Mouse (Mus musculus) urinary bladder, postnatal 4 days (tissue): Measurements from ENCODE around the gene Jag1.

Experiments used
- DNase-seq, 2 experiments: peaks; one replicate each; pipeline ENCODE4 v3.0.0; 2021 to 2022; ENCODE audit warnings: low spot score in 2 of 2

The Jag1 gene

GRCm38 (mm10) chr2:137116025-137116674, at the start of gene Jag1:
Gene Jag1 (minus strand): TSS chr2:137116644.
- peak in 1 of 2 experiments; percentile 62 for DNase-seq

DNA sequence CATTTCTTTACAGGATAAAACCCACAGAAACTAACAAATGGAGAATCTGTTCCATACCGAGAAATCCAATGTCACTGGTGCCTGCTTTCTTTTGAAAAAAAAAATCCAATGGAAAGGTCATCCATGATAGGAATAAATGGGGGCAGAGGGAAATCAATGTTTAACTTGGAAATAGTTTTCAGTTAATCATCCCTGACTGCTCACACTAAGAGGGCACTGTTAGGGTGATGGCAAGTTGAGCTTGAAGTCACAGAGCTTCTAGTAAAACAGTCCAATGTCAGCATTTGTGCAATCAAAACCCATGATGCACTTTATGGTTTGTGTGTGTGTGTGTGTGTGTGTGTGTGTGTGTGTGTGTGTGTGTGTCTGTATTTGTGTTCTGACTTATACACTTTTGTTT, 39.6 kb upstream of the Jag1 start:
- no peak for DNase-seq

DNA sequence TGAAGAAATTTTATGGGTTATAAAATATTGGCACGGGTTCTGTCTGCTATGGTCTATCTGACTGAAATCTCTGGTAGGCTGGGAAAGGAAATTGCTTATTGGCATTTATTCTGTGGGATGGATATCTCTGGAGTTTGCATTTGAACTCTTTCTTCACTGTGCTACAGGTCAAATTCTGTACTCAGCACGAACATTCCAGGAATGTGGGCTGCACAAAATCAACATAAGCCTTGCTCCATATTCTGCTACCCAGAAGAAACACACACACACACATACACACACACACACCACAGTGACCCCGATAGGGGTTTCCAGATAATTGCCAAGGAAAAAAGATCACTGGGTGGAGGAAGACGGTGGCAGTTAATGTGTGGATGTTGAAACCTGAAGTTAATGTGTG, 37.4 kb upstream of the Jag1 start:
- DNase-seq = no peak

DNA sequence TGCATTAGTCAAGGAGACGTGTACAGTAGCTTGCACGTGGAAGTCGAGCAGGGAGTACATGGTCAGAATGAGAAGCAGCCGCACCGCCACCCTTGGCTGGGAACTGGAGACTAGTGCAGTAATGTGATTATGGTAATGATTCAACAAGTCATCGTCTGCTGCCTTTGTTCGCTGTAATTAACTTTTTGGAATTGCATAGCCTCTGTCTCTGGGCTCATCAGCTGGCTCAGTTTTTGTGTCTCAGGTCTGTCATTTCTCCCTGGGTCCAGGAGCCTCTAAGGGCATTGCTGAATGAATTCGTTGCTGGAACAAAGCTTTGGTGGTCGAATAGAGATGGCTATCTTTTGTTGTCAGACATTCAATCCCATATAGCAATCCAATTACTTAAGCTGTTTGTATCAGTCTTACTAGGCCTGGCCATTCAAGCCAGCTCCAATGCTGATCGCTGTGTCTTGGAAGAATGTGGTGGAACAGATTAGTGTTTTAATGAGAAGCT, 36.8 kb upstream of the Jag1 start:
- no peak for DNase-seq

DNA sequence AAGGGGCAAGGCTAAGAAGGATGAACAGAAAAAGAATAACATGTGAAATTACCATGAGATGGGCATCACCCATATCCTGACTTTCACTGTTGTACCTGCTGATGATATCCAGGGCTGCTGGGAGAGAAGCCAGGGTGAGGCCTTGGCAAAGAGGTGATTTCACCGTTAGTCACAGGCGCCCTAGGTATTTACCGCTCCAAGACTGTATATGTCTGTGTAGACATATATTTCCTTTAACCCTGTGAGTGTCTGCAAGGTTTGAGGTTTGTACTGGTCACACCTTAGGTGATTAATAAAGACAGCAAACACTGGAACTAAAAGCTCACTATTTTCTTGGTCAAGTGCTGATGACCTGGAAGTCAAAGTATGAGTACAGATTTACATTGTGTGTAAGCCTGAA, 34.5 kb upstream of the Jag1 start:
- no peak for DNase-seq

GRCm38 (mm10) chr2:137146938-137147666, 30.7 kb upstream of the Jag1 start:
- DNase-seq = no peak

GRCm38 (mm10) chr2:137138063-137138462, 21.6 kb upstream of the Jag1 start:
- no peak for DNase-seq

DNA sequence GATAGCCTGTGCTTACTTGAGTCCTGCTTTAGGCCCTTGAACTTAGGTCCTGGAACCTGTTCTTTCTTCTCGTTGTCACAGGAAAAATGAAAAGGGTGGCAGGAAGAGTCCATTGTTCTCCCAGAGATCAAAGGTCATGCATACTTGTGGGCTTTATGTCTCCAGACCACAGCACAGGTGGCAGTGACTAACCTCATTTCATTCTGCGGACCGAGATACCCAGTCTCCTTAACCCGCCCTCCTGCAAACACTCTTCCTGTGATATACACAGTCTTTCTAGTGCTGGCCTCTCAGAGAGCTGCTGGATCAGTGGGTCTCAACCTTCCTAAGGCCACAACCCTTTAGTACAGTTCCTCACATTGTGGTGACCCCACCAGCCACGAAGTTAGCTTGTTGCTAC, 17.6 kb upstream of the Jag1 start:
- DNase-seq = no peak

DNA sequence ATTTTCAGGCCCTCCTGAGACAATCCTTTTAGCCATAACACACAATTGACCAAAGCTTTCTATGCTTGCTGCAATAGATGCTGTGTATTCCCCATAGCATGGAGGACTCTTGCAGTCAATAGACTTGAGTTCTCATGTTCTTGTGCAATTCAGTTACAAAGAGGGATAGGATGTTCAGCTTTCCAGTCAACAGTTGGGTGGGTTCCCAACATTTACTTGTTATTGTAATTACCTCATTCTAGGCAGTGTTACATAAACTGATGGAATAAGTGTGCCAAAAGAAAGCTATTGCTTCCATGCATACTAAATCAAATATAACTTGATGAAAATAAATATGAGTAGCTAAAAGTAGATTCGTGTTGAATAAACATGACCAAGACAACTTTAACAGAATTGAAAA, 8.4 kb upstream of the Jag1 start:
- DNase-seq = no peak

GRCm38 (mm10) chr2:137117321-137117690, 862 bp upstream of the Jag1 start:
- peak; percentile 86 to 91 for DNase-seq

DNA sequence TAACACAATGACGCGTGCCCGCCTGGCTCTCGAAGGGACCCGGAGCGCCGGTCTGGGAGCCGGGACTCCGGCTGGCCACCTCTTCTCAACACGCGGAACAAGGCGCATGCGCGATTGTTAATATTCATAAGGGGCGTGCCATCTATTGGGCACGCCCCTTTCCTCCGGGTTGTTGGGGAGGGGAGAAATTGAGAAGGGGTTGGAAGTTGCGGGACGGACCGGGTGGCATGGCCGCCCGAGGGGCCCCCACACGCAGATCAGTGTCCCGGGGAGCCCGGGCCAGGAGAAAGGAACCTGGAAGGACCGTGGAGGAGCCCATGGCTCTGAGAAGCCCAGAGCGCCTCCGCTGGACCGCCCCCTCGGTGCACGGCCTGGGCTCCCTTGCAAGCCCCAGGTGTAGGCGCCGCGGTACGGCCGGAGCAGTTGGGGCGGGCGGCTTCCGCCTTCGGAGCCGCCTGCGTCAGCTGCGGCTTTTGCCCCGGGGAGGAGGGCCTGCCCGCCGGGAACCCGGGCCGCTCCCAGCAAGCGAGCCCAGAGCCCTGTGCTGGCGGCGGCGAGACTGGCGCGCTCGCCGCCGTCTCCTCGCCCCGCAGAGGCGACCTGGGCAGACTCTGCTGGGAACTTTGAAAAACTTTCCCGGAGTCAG, 354 bp upstream of the Jag1 start:
- DNase-seq = peak; percentile 89 to 95

- DNase-seq = peak in 1 of 2 experiments; percentile 62
Measured at GRCm38 (mm10) chr2:137115241-137116024, 1.0 kb downstream of the Jag1 start.

GRCm38 (mm10) chr2:137114248-137115096, 2.0 kb downstream of the Jag1 start:
- peak; percentile 82 to 85 for DNase-seq

DNA sequence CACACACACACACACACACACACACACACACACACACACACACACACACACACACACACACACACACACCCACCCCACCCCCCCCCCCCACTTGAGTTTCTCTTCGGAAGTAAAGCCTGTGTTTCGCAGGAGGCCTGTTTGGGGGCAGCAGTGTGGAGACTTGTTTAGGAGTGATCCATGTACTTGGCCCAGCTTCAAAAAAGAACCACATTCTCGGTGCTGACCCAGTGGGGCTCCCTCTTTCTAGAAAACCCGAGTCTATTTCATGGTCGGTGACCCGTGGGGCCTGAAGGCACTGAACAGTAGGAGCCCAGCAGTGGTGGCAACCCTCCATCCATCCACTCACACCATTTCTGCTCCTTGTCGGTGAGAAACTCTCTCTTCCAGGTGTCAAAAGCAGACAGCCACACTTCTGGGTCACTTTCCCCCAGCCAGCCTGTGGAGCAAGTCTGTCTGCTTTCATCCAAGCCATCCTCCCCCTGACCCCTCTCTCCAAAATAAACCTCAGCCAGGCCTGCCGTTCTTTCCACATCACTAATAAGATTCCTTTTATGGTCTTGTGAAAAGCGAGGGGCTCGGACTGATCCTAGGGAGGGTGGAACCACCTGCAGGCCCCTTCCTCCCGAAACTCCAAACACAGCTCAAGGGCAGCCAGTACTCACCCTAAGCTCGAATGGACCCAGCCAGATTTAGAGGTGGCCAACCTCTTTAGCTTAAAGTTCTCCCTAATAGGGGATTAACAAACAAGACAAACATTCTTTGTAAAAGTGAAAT, 3.0 kb downstream of the Jag1 start:
- peak in 1 of 2 experiments; percentile 60 for DNase-seq

GRCm38 (mm10) chr2:137110214-137110898, 6.1 kb downstream of the Jag1 start:
- peak in 1 of 2 experiments; percentile 28 for DNase-seq

GRCm38 (mm10) chr2:137109321-137110213, 6.9 kb downstream of the Jag1 start:
- peak in 1 of 2 experiments; percentile 59 for DNase-seq

GRCm38 (mm10) chr2:137107946-137108345, 8.5 kb downstream of the Jag1 start:
- peak in 1 of 2 experiments; percentile 34 for DNase-seq

GRCm38 (mm10) chr2:137107203-137107602, 9.2 kb downstream of the Jag1 start:
- peak in 1 of 2 experiments; percentile 8 for DNase-seq
